Mouse (Mus musculus) mammary gland, adult 2 months (tissue): ENCODE results near the gene Zfp286. TPM values are rescaled to one million over a fixed set of nuclear protein-coding genes. Genes with fewer than 3 reads are reported as not detected.

Source experiments
- polyA plus RNA-seq: library from polyadenylated mRNA; depleted of rRNA; stranded (reverse); fragments of >200 nt; gene quantifications from 2 replicates; pipeline ENCODE4 v1.2.3, GENCODE M21; 2012; ENCODE audit warnings: low replicate concordance; rRNA removed

Zfp286 gene
- 0.16 and 0.69 TPM in 2 replicates for polyA plus RNA-seq

GRCm38 (mm10) chr11:62788935-62789616 is at the start of gene Zfp286:
Zfp286 (minus strand) TSS chr11:62789462.

GRCm38 (mm10) chr11:62820059-62820541 is 30.8 kb upstream of the Zfp286 start, which contains the start of gene Trim16:
Trim16 (plus strand) TSS chr11:62820231.

GRCm38 (mm10) chr11:62752780-62753179 is 36.5 kb downstream of the Zfp286 start, which contains the start of gene Gm10428:
Gm10428 (plus strand) TSS chr11:62753100.

GRCm38 (mm10) chr11:62731311-62732021 is 57.8 kb downstream of the Zfp286 start, which contains the start of gene Zfp287:
Zfp287 (minus strand) TSS chr11:62731905.

Other genes starting within 250 kb of the Zfp286 start
- 1,421 and 1,433 TPM in 2 replicates for gene Ubb, start 238.3 kb downstream of the Zfp286 start, polyA plus RNA-seq
- 17.4 and 25.7 TPM in 2 replicates for gene Trpv2, start 215.0 kb downstream of the Zfp286 start, polyA plus RNA-seq
- 11.1 and 13.1 TPM in 2 replicates for gene Lrrc75a, start 140.9 kb downstream of the Zfp286 start, polyA plus RNA-seq
- gene Mmgt2, start 140.8 kb downstream of the Zfp286 start, polyA plus RNA-seq: 21.4 and 56.2 TPM in 2 replicates
- 1.7 and 2.3 TPM in 2 replicates for gene Zfp287, start 57.6 kb downstream of the Zfp286 start, polyA plus RNA-seq
- gene Gm10428, start 36.4 kb downstream of the Zfp286 start, polyA plus RNA-seq: not detected in 2 replicates
- 4.1 and 10.8 TPM in 2 replicates for gene Trim16, start 30.8 kb upstream of the Zfp286 start, polyA plus RNA-seq
- 0.43 and 1.3 TPM in 2 replicates for gene Fbxw10, start 57.6 kb upstream of the Zfp286 start, polyA plus RNA-seq
- 6.1 and 13.3 TPM in 2 replicates for gene Tvp23b, start 90.0 kb upstream of the Zfp286 start, polyA plus RNA-seq
- gene Cdrt4, start 161.7 kb upstream of the Zfp286 start, polyA plus RNA-seq: not detected in 2 replicates